Mouse (Mus musculus) liver, embryonic 16.5 days (tissue): ENCODE results near the gene Vps26a. TPM values are rescaled to one million over a fixed set of nuclear protein-coding genes. Genes with fewer than 3 reads are reported as not detected.
A peak's percentile ranks its signal among the peaks of the same experiment; 100 is the strongest.

ENCODE experiments used
- ATAC-seq: fragments of 200-750 bp; cut with Nextera tagmentation; 2 replicates; pipeline ENCODE4 v1.8.0; 2017; ENCODE audit warnings: low read depth, mild to moderate bottlenecking, moderate number of reproducible peaks, moderate library complexity
- H3K27ac ChIP-seq: fragments of 300-500 bp; sonication (generic); 2 replicates; pipeline ENCODE4 v1.5.1; 2014; ENCODE audit warnings: mild to moderate bottlenecking, low read length
- H3K27me3 ChIP-seq: fragments of 300-500 bp; sonication (generic); 2 replicates; pipeline ENCODE4 v1.6.1; 2014; ENCODE audit warnings: low read depth, low read length, mixed read lengths; ENCODE audit not compliant: control insufficient read depth, insufficient read depth
- H3K36me3 ChIP-seq: fragments of 300-500 bp; sonication (generic); 2 replicates; pipeline ENCODE4 v1.6.1; 2014; ENCODE audit warnings: mild to moderate bottlenecking; ENCODE audit not compliant: control insufficient read depth, insufficient read depth
- H3K4me1 ChIP-seq: fragments of 300-500 bp; sonication (generic); 2 replicates; pipeline ENCODE4 v1.6.1; 2014; ENCODE audit warnings: low read depth, low read length, mixed read lengths; ENCODE audit not compliant: control insufficient read depth
- H3K4me2 ChIP-seq: fragments of 300-500 bp; sonication (generic); 2 replicates; pipeline ENCODE4 v1.6.1; 2014; ENCODE audit warnings: low read depth, low read length, mixed read lengths
- H3K4me3 ChIP-seq: fragments of 300-500 bp; sonication (generic); 2 replicates; pipeline ENCODE4 v1.5.1; 2014; ENCODE audit warnings: low read depth, mild to moderate bottlenecking, low read length
- H3K9ac ChIP-seq: fragments of 300-500 bp; sonication (generic); 2 replicates; pipeline ENCODE4 v1.6.1; 2014; ENCODE audit warnings: low read depth, low read length
- H3K9me3 ChIP-seq: fragments of 300-500 bp; sonication (generic); replicated peaks from 2 replicates; pipeline ENCODE4 v1.6.1; 2016; ENCODE audit warnings: low read length; ENCODE audit not compliant: control insufficient read depth
- WGBS: fragments of 180-500 bp; shearing (Covaris S2); extraction: QIAGEN DNeasy Blood & Tissue Kit; methylation state at CpG from one replicate; pipeline ENCODE4 v1.1.7; 2014; ENCODE audit not compliant: insufficient replicate concordance; 5-methylcytosine and 5-hydroxymethylcytosine counted together
- polyA plus RNA-seq: library from polyadenylated mRNA; unstranded; fragments of >200 nt; fragmentation: Nextera tagmentation; extraction: Ambion mirVana; gene quantifications from 2 replicates; pipeline ENCODE4 v1.2.1, GENCODE M21; 2015

Vps26a gene
- 38.0 and 44.0 TPM in 2 replicates for polyA plus RNA-seq

DNA sequence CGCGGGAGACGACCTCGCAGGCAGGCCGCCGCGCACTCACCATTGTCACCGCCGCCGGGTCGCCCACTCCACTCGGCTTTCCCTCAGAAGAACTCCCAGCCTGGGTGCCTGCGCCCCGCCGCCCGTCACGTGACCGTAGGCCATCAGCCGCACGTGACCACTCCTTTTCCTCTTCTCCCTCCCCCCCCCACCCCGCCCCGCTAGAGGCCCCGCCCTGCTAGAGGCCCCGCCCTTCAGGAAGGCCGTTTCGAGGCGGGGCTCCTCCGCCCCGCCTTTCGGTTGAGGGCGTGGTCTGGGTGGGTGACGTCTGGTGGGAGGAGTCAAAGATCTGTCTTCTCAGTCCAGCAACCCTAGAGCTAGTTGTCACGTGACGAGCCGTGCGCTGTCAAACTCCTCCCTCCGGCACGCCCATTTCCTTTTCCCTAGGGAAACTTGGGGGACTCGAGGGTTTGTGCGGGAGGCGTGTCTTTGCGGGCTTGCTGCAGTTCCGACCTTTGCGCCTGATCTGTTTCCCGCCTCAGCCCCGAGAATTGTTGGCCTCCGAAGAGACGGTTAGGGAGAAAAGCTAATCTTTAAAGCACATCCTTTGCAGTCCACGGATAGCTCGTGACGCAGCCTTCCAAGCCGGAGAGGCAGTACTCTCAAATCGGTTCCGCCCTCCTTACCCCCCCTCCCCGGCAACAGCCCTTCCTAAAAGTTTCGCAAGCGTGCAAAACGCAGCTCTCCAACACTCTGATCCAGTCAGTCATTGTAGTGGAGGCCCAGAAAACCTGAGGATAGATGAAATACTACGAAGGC is at the start of gene Vps26a:
TSS of gene Vps26a (minus strand) at position 188 of the 798 bp plus-strand sequence.
- under 1% methylated on average over 56 of the region's 59 CpGs for WGBS
- Histone ChIP-seq H3K27ac (peak within 1 kb of the TSS; percentile 89), H3K4me1 (peaks cover 27% of the 10 kb centered on the region), H3K9me3 (no peaks in the 10 kb centered on the region), H3K36me3 (no peaks in the 10 kb centered on the region), H3K4me2 (peak within 1 kb of the TSS; percentile 95), H3K4me3 (peak within 1 kb of the TSS; percentile 76), H3K27me3 (no peaks in the 10 kb centered on the region), H3K9ac (peak within 1 kb of the TSS; percentile 95)
- ATAC-seq, result peak; percentile 82

DNA sequence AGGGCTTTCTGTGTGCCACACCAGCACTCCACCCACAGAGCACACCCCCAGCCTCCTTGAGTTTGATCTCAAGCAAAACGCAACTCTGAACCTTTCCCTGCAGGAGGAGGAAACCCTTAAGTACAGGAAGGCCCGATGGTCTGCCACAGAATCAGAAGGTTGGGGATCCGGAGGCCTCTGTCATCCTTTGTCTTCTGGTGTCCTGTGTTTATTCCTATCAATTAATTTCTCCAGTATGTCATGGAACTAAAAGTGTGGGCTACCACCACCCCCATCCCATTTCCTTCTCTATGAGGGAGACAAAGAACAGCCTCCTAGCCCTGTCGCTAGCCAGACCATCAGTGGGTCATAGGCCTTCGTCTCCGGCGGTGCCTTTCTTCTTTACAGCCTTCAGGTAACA is 47.9 kb upstream of the Vps26a start:
- Histone ChIP-seq H3K36me3 (no peaks in the 10 kb centered on the region), H3K4me3 (no peak overlapping the region), H3K27ac (no peak overlapping the region), H3K27me3 (no peaks in the 10 kb centered on the region), H3K9me3 (no peaks in the 10 kb centered on the region), H3K4me2 (no peak overlapping the region), H3K9ac (no peak overlapping the region), H3K4me1 (no peaks in the 10 kb centered on the region)
- 76% methylated on average over 7 of the region's 7 CpGs for WGBS
- no peak for ATAC-seq

DNA sequence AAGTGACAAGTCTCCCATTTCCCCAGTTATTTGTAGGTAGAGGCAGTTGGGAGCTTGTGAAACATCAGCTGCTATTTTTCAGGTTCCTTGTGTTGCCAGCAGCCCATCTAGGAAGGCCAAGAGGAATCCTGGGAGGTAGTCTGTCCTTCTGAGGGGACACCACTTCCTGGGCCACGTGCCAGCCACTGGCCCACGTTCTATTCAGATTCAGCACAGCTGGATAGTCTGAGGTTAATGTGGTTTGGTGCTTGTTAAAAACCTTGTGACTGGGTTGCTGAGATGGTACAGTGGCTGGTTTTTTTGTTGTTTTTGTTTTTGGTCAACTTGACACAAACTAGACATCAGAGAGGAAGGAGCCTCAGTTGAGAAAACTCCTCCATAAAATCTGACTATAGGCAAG is 46.2 kb upstream of the Vps26a start:
- Histone ChIP-seq H3K9me3 (no peaks in the 10 kb centered on the region), H3K4me2 (no peak overlapping the region), H3K27me3 (no peaks in the 10 kb centered on the region), H3K27ac (no peak overlapping the region), H3K36me3 (no peaks in the 10 kb centered on the region), H3K4me3 (no peak overlapping the region), H3K9ac (no peak overlapping the region), H3K4me1 (no peaks in the 10 kb centered on the region)
- ATAC-seq, result no peak
- WGBS, result 12% methylated on average over 2 of the region's 2 CpGs

DNA sequence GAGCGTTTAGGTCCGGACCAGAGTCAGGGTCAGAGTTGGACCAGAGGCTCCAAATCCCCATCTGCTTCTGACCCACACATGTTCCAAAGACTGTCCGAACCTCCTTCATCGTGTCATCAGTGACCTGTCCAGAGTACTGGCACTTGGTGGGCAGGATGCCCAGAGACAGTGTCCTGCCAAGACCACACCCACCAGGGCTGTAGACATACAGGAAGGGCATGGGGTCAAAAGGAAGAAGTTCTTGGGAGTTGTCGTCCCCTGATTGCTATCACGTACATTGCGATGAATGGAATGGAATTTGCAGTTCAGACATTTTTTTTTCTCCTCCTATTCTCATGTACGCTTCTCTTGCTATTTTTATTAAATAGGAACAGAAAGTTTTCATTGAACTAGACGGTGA is 43.6 kb upstream of the Vps26a start:
- H3K9ac ChIP-seq, result no peak overlapping the region
- WGBS, result 58% methylated on average over 9 of the region's 9 CpGs
- ATAC-seq, result no peak
- no peaks in the 10 kb centered on the region for H3K27me3 ChIP-seq
- H3K4me3 ChIP-seq, result no peak overlapping the region
- H3K4me1 ChIP-seq, result no peaks in the 10 kb centered on the region
- H3K9me3 ChIP-seq, result no peaks in the 10 kb centered on the region
- no peak overlapping the region for H3K27ac ChIP-seq
- H3K36me3 ChIP-seq, result no peaks in the 10 kb centered on the region
- H3K4me2 ChIP-seq, result no peak overlapping the region

DNA sequence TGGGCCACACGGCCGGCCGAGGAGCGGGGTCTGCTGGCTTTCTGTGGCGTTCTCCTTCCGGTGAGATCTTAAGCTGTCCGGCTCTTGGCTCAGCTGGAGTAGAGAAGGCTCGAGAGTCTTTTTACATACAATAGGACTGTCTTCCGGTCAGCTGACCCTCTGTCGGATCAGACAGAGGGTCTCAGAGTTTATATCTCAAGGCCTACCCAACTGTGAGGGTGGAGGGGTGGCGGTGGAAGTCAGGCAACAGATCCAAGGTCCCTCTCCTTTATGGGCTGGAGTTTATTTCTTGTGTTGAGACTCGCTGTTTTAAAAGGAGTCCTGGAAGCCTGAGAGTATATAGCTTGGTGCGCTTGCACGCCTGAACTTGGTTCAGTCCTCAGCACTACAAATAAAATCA is 40.7 kb upstream of the Vps26a start, which contains the start of gene Srgn:
TSS of gene Srgn (minus strand) at position 101 of the 400 bp plus-strand sequence.
- 75% methylated on average over 14 of the region's 14 CpGs for WGBS
- H3K27ac ChIP-seq, result no peak within 1 kb of the TSS
- no peak for ATAC-seq
- H3K9ac ChIP-seq, result no peak within 1 kb of the TSS
- H3K9me3 ChIP-seq, result no peaks in the 10 kb centered on the region
- no peaks in the 10 kb centered on the region for H3K36me3 ChIP-seq
- no peak within 1 kb of the TSS for H3K4me3 ChIP-seq
- no peak within 1 kb of the TSS for H3K4me2 ChIP-seq
- no peaks in the 10 kb centered on the region for H3K27me3 ChIP-seq
- H3K4me1 ChIP-seq, result peaks cover 4% of the 10 kb centered on the region

DNA sequence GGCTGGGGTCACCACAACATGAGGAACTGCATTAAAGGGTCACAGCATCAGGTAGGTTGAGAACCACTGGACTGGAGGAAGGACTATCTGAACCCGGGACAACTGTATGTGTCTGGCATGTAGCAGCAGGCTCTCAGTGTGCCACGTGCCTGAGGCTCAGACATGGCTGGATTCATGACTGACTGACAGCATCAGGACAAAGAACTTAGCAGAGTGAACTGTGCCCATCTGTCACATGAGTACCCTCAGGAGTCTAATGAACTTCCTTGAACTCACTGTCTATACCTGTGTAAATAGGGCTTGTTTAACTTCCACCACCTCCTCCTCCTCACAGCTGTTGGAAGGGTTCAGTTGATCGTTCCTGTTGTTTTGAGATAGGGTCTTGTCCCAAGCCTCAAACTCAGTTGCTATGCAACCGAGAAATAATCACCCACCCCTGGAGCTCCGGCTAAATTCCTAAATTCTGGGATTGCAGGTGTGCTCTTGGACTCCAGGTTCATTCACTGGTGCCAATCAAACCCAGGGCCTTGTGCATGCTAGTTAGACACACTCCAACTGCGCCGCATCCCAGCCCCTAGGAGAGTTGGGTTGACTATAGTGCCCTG is 35.8 kb upstream of the Vps26a start:
- 62% methylated on average over 7 of the region's 7 CpGs for WGBS
- no peak for ATAC-seq

DNA sequence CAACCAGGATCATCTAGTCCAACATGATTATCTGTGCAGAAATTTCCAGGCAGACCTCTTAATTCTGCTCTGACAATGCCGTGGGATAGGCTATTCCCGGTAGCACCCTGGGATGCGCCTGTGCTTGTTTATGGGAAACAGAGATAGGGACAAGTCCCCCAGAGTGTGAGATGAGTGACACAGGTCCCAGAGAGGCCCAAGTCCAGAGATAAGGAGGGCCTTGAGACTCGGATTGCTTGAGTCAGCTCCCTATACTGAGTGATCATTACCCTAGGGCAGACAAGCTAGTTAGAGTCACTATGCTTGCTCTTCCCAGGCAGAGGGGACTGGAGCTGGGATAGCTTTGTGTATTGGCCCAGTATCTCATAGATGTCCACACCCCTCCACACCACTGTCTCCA is 35.2 kb upstream of the Vps26a start:
- Histone ChIP-seq H3K4me1 (peaks cover 23% of the 10 kb centered on the region), H3K4me3 (no peak overlapping the region), H3K4me2 (no peak overlapping the region; the same call in 1 of the 2 replicates), H3K9ac (no peak overlapping the region), H3K27ac (0 out of 2 replicates have a peak overlapping the region, but pooled peaks have one; percentile 14), H3K9me3 (no peaks in the 10 kb centered on the region), H3K36me3 (no peaks in the 10 kb centered on the region), H3K27me3 (no peaks in the 10 kb centered on the region)
- peak; percentile 55 for ATAC-seq
- 17% methylated on average over 4 of the region's 4 CpGs for WGBS

More for the DNA sequence above, 35.8 kb upstream of the Vps26a start:
- H3K4me1 ChIP-seq, result peaks cover 23% of the 10 kb centered on the region
- H3K4me2 ChIP-seq, result no peak overlapping the region
- H3K27me3 ChIP-seq, result no peaks in the 10 kb centered on the region
- no peak overlapping the region for H3K4me3 ChIP-seq
- H3K9me3 ChIP-seq, result no peaks in the 10 kb centered on the region
- H3K36me3 ChIP-seq, result no peaks in the 10 kb centered on the region
- H3K9ac ChIP-seq, result no peak overlapping the region
- no peak overlapping the region for H3K27ac ChIP-seq

DNA sequence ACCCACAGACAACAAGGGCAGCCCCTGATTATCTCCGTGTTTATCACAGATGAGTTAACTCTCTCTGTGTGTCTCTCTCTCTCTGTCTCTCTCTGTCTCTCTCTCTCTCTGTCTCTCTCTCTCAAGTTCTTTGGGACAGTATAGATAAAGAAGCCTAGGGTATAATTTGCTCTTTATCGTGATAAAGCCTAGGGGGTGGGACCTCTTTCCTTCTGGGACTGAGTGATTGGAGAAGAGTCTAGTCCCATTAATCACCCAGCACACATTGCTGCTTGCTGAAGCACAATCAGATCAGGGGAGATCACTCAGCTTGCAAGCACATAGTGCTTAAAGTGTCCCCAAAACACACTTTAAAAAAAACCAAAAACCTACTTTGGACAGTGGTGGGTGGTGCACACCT is 34.3 kb upstream of the Vps26a start:
- Histone ChIP-seq H3K4me1 (peaks cover 23% of the 10 kb centered on the region), H3K27me3 (no peaks in the 10 kb centered on the region), H3K9ac (no peak overlapping the region), H3K9me3 (no peaks in the 10 kb centered on the region), H3K4me3 (no peak overlapping the region), H3K36me3 (no peaks in the 10 kb centered on the region), H3K27ac (peak overlapping the region; percentile 43), H3K4me2 (peak overlapping the region; percentile 35)
- WGBS, result 15% methylated on average over 2 of the region's 2 CpGs
- ATAC-seq, result peak; percentile 90

DNA sequence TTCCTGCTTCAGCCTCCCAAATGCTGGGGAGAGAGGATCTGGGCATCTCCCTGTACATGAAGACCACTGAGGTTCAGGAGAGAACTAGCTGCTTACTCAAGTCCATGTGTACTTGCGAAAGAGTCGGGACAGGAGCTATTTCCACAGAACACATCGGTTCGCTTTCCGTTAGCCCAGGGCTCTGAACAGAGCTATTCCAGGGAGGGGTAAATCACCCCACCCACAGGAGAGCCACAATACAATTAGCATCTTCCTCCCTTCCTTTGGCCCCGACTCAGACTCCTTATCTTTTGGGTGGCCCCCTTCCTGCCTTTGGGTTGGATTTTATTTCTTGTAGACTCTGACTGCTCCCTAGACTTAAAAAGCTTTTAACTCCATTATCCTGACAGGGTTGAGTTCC is 30.9 kb upstream of the Vps26a start:
- H3K4me1 ChIP-seq, result peaks cover 21% of the 10 kb centered on the region
- H3K4me2 ChIP-seq, result no peak overlapping the region
- H3K27ac ChIP-seq, result no peak overlapping the region
- no peak overlapping the region for H3K9ac ChIP-seq
- 23% methylated on average over 6 of the region's 6 CpGs for WGBS
- no peaks in the 10 kb centered on the region for H3K27me3 ChIP-seq
- no peaks in the 10 kb centered on the region for H3K9me3 ChIP-seq
- H3K4me3 ChIP-seq, result no peak overlapping the region
- H3K36me3 ChIP-seq, result no peaks in the 10 kb centered on the region
- ATAC-seq, result no peak
